16 mouse cellular contexts compared by ENCODE assay signal in genomic region chr4:151983043-151983442, GRCm38 (mm10). TPM values are rescaled to one million over a fixed set of nuclear protein-coding genes. Genes with fewer than 3 reads are reported as not detected.
A peak's percentile ranks its signal among the peaks of the same experiment; 100 is the strongest.
DNase-seq lines count a peak whose midpoint lies in the region; ATAC-seq and TF ChIP-seq lines count a peak whose summit lies in the region.
"Had no signal": no experiment of that assay in that cellular context is flagged by ENCODE, and none has a peak within 500 bp of the region (broad histone marks: within the 10 kb centered on the region; RNA-seq: fewer than 3 reads in every experiment).

No protein-coding gene starts in this region.

- H3K4me1 ChIP-seq in forebrain, embryonic 10.5 days, result peaks cover 41% of the 10 kb centered on the region
- peaks cover 16% of the 10 kb centered on the region for H3K4me1 ChIP-seq in forebrain, embryonic 15.5 days
- H3K4me1 ChIP-seq in heart, embryonic 15.5 days (replicated peaks), result peaks cover 34% of the 10 kb centered on the region
- peaks cover 42% of the 10 kb centered on the region for H3K4me1 ChIP-seq in limb, embryonic 10.5 days

- peaks cover 78% of the 10 kb centered on the region for H3K36me3 ChIP-seq in forebrain, embryonic 10.5 days (replicated peaks)
- H3K36me3 ChIP-seq in forebrain, embryonic 15.5 days, result peaks cover 22% of the 10 kb centered on the region
- H3K36me3 ChIP-seq in heart, embryonic 15.5 days, result peaks cover 15% of the 10 kb centered on the region
- peaks cover 35% of the 10 kb centered on the region for H3K36me3 ChIP-seq in C2C12 (ENCODE audit: control insufficient read depth, insufficient read depth)
- peaks cover 82% of the 10 kb centered on the region for H3K36me3 ChIP-seq in limb, embryonic 10.5 days

- no peak for ATAC-seq in forebrain, embryonic 15.5 days (replicated peaks)
- ATAC-seq in heart, embryonic 15.5 days (replicated peaks; ENCODE audit: insufficient number of reproducible peaks, insufficient read depth, low FRiP score, low read depth), result no peak
- ATAC-seq in megakaryocyte-erythroid progenitor cell, adult 5-6 weeks (replicated peaks; ENCODE audit: low FRiP score, low TSS enrichment, poor library complexity, severe bottlenecking), result no peak
- ATAC-seq: Patski had no signal

- H3K27me3 ChIP-seq in forebrain, embryonic 10.5 days (ENCODE audit: poor library complexity, severe bottlenecking), result no peaks in the 10 kb centered on the region
- no peaks in the 10 kb centered on the region for H3K27me3 ChIP-seq in forebrain, embryonic 15.5 days
- H3K27me3 ChIP-seq in heart, embryonic 15.5 days, result no peaks in the 10 kb centered on the region
- no peaks in the 10 kb centered on the region for H3K27me3 ChIP-seq in C2C12 (ENCODE audit: control insufficient read depth, insufficient read depth, insufficient read length)
- H3K27me3 ChIP-seq in limb, embryonic 10.5 days (ENCODE audit: low read depth, poor library complexity, severe bottlenecking), result no peaks in the 10 kb centered on the region
- H3K27me3 ChIP-seq: CH12.LX; neural tube, embryonic 13.5 days; Patski had no signal

- H3K79me3 ChIP-seq in C2C12 (ENCODE audit: low read depth), result no peaks in the 10 kb centered on the region

- no peak for DNase-seq in forebrain, embryonic 10.5 days (ENCODE audit: extremely low spot score, low spot score)
- DNase-seq in heart, postnatal 25 days (ENCODE audit: low spot score), result no peak
- DNase-seq in limb, embryonic 10.5 days (ENCODE audit: low spot score), result no peak
- no peak for DNase-seq in lung, postnatal 4 days
- DNase-seq: kidney, postnatal 14 days; layer of hippocampus, adult 9-11 months; lung, embryonic 14.5 days; right cerebral cortex, postnatal 4 days had no signal

- H3K27ac ChIP-seq in forebrain, embryonic 10.5 days, result peak overlapping the region; percentile 2; the same call in 1 of the 2 replicates
- no peak overlapping the region for H3K27ac ChIP-seq in forebrain, embryonic 15.5 days (replicated peaks)
- no peak overlapping the region for H3K27ac ChIP-seq in heart, embryonic 15.5 days
- peak overlapping the region; percentile 10; the same call in 1 of the 2 replicates for H3K27ac ChIP-seq in limb, embryonic 10.5 days
- H3K27ac ChIP-seq: hindbrain, postnatal 0 days; neural tube, embryonic 13.5 days had no signal

- no peak overlapping the region for H3K4me2 ChIP-seq in forebrain, embryonic 15.5 days (replicated peaks)
- 0 out of 2 replicates have a peak overlapping the region, but pooled peaks have one; percentile 6 for H3K4me2 ChIP-seq in heart, embryonic 15.5 days
- H3K4me2 ChIP-seq: lung, embryonic 14.5 days; neural tube, embryonic 13.5 days had no signal

- H3K79me2 ChIP-seq in C2C12 (ENCODE audit: control insufficient read depth, insufficient read depth), result peaks cover 17% of the 10 kb centered on the region

- 65% methylated on average over 17 of the region's 17 CpGs for WGBS in forebrain, embryonic 10.5 days
- WGBS in forebrain, embryonic 15.5 days, result 68% methylated on average over 17 of the region's 17 CpGs
- WGBS in heart, embryonic 15.5 days, result 57% methylated on average over 17 of the region's 17 CpGs
- WGBS in limb, embryonic 10.5 days, result 53% methylated on average over 17 of the region's 17 CpGs

- TF ChIP-seq CTCF in C2C12 (IDR thresholded peaks at IDR 0.05; ENCODE audit: control insufficient read depth, insufficient read depth, insufficient read length), result no peak

- no peak overlapping the region for H3K4me3 ChIP-seq in forebrain, embryonic 10.5 days
- H3K4me3 ChIP-seq in forebrain, embryonic 15.5 days, result no peak overlapping the region
- no peak overlapping the region for H3K4me3 ChIP-seq in heart, embryonic 15.5 days
- H3K4me3 ChIP-seq in C2C12 (ENCODE audit: insufficient read depth, poor library complexity, severe bottlenecking), result no peak overlapping the region
- H3K4me3 ChIP-seq in limb, embryonic 10.5 days, result no peak overlapping the region
- H3K4me3 ChIP-seq: neural tube, embryonic 13.5 days had no signal

- H3K9me3 ChIP-seq in forebrain, embryonic 10.5 days, result no peaks in the 10 kb centered on the region
- H3K9me3 ChIP-seq in forebrain, embryonic 15.5 days, result no peaks in the 10 kb centered on the region
- no peaks in the 10 kb centered on the region for H3K9me3 ChIP-seq in heart, embryonic 15.5 days (replicated peaks)
- H3K9me3 ChIP-seq in limb, embryonic 10.5 days (replicated peaks), result no peaks in the 10 kb centered on the region
- H3K9me3 ChIP-seq: neural tube, embryonic 13.5 days had no signal

- H3ac ChIP-seq in C2C12 (ENCODE audit: control insufficient read depth, insufficient read length, low read depth), result peak overlapping the region; percentile 51

- H3K9ac ChIP-seq in forebrain, embryonic 15.5 days (replicated peaks), result no peak overlapping the region
- H3K9ac ChIP-seq in heart, embryonic 15.5 days, result no peak overlapping the region
- H3K9ac ChIP-seq: lung, embryonic 14.5 days had no signal

- intact Hi-C loops in heart, postnatal 25 days (cut with DNase I), result no loop called here

TF ChIP-seq in C2C12, 6 proteins besides CTCF, POLR2A, EP300 and RAD21:
- TF ChIP-seq USF1 (IDR thresholded peaks at IDR 0.05; ENCODE audit: low read depth) (no peak), FOSL1 (IDR thresholded peaks at IDR 0.05; ENCODE audit: insufficient read depth, low read length, poor library complexity, severe bottlenecking) (no peak), MYOD1 (IDR thresholded peaks at IDR 0.05; ENCODE audit: control insufficient read depth, insufficient read length, low read depth) (no peak), CEBPB (IDR thresholded peaks at IDR 0.05; ENCODE audit: low read depth) (no peak), MYOG (IDR thresholded peaks at IDR 0.05; ENCODE audit: control insufficient read depth, extremely low read depth, insufficient read length) (no peak), MAX (IDR thresholded peaks at IDR 0.05) (no peak)

RNA-seq across cellular contexts. Expression of gene Thap3, which starts 5.8 kb away (rescaled TPM):
- polyA plus RNA-seq in forebrain, embryonic 10.5 days (2016; fragmentation: Nextera tagmentation; extraction: Ambion mirVana), result 34.9 and 35.7 TPM in 2 replicates
- polyA plus RNA-seq in forebrain, embryonic 15.5 days (2015; fragmentation: Nextera tagmentation; extraction: Ambion mirVana), result 41.4 and 41.6 TPM in 2 replicates
- 26.3 and 34.4 TPM in 2 replicates for polyA plus RNA-seq in heart, embryonic 15.5 days (2015; fragmentation: Nextera tagmentation; extraction: Ambion mirVana)
- total RNA-seq in heart, postnatal 25 days (2021), result 10 to 100 TPM; 11.5 TPM
- polyA plus RNA-seq in C2C12 (2012; fragmentation: generic; extraction: Trizol), result 32.8 TPM
- polyA plus RNA-seq in limb, embryonic 10.5 days (2016; fragmentation: Nextera tagmentation; extraction: Ambion mirVana), result 36.0 and 43.1 TPM in 2 replicates
- 2.1 and 7.3 TPM in 2 replicates for total RNA-seq in megakaryocyte-erythroid progenitor cell, adult 5-6 weeks (2014; fragmentation: Nextera tagmentation)
- total RNA-seq in megakaryocyte-erythroid progenitor cell, adult 5-6 weeks (2017), result 1.4 and 9.6 TPM in 2 replicates

RNA-seq across cellular contexts. Expression of gene Phf13, which starts 13.0 kb away (rescaled TPM):
- polyA plus RNA-seq in forebrain, embryonic 10.5 days (2016; fragmentation: Nextera tagmentation; extraction: Ambion mirVana), result 24.1 and 26.1 TPM in 2 replicates
- 19.5 and 21.8 TPM in 2 replicates for polyA plus RNA-seq in forebrain, embryonic 15.5 days (2015; fragmentation: Nextera tagmentation; extraction: Ambion mirVana)
- 15.2 and 20.7 TPM in 2 replicates for polyA plus RNA-seq in heart, embryonic 15.5 days (2015; fragmentation: Nextera tagmentation; extraction: Ambion mirVana)
- 1 to 10 TPM; 5.8 to 6.2 TPM for total RNA-seq in heart, postnatal 25 days (2021)
- 18.8 TPM for polyA plus RNA-seq in C2C12 (2012; fragmentation: generic; extraction: Trizol)
- polyA plus RNA-seq in limb, embryonic 10.5 days (2016; fragmentation: Nextera tagmentation; extraction: Ambion mirVana), result 26.9 and 33.4 TPM in 2 replicates
- 0.15 and 0.52 TPM in 2 replicates for total RNA-seq in megakaryocyte-erythroid progenitor cell, adult 5-6 weeks (2014; fragmentation: Nextera tagmentation)
- total RNA-seq in megakaryocyte-erythroid progenitor cell, adult 5-6 weeks (2017), result 0.09 and 1.5 TPM in 2 replicates

RNA-seq across cellular contexts. Expression of gene Klhl21, which starts 25.6 kb away (rescaled TPM):
- 8.1 and 8.3 TPM in 2 replicates for polyA plus RNA-seq in forebrain, embryonic 10.5 days (2016; fragmentation: Nextera tagmentation; extraction: Ambion mirVana)
- polyA plus RNA-seq in forebrain, embryonic 15.5 days (2015; fragmentation: Nextera tagmentation; extraction: Ambion mirVana), result 3.0 and 3.5 TPM in 2 replicates
- polyA plus RNA-seq in heart, embryonic 15.5 days (2015; fragmentation: Nextera tagmentation; extraction: Ambion mirVana), result 26.1 and 30.9 TPM in 2 replicates
- total RNA-seq in heart, postnatal 25 days (2021), result 10 to 100 TPM; 69.8 to 76.2 TPM
- polyA plus RNA-seq in C2C12 (2012; fragmentation: generic; extraction: Trizol), result 36.2 TPM
- polyA plus RNA-seq in limb, embryonic 10.5 days (2016; fragmentation: Nextera tagmentation; extraction: Ambion mirVana), result 9.7 and 10.6 TPM in 2 replicates
- 7.0 and 7.6 TPM in 2 replicates for total RNA-seq in megakaryocyte-erythroid progenitor cell, adult 5-6 weeks (2014; fragmentation: Nextera tagmentation)
- 5.1 and 8.3 TPM in 2 replicates for total RNA-seq in megakaryocyte-erythroid progenitor cell, adult 5-6 weeks (2017)

RNA-seq across cellular contexts. Expression of gene Zbtb48, which starts 44.4 kb away (rescaled TPM):
- polyA plus RNA-seq in forebrain, embryonic 10.5 days (2016; fragmentation: Nextera tagmentation; extraction: Ambion mirVana), result 24.1 and 24.4 TPM in 2 replicates
- polyA plus RNA-seq in forebrain, embryonic 15.5 days (2015; fragmentation: Nextera tagmentation; extraction: Ambion mirVana), result 18.0 and 21.5 TPM in 2 replicates
- 10.6 and 14.1 TPM in 2 replicates for polyA plus RNA-seq in heart, embryonic 15.5 days (2015; fragmentation: Nextera tagmentation; extraction: Ambion mirVana)
- total RNA-seq in heart, postnatal 25 days (2021), result 1 to 10 TPM; 3.5 to 5.0 TPM
- polyA plus RNA-seq in C2C12 (2012; fragmentation: generic; extraction: Trizol), result 8.6 TPM
- 24.5 and 26.5 TPM in 2 replicates for polyA plus RNA-seq in limb, embryonic 10.5 days (2016; fragmentation: Nextera tagmentation; extraction: Ambion mirVana)
- total RNA-seq in megakaryocyte-erythroid progenitor cell, adult 5-6 weeks (2014; fragmentation: Nextera tagmentation), result 6.6 and 27.2 TPM in 2 replicates
- total RNA-seq in megakaryocyte-erythroid progenitor cell, adult 5-6 weeks (2017), result 7.0 and 10.6 TPM in 2 replicates

RNA-seq across cellular contexts. Expression of gene Dnajc11, which starts 49.6 kb away (rescaled TPM):
- 113 and 114 TPM in 2 replicates for polyA plus RNA-seq in forebrain, embryonic 10.5 days (2016; fragmentation: Nextera tagmentation; extraction: Ambion mirVana)
- polyA plus RNA-seq in forebrain, embryonic 15.5 days (2015; fragmentation: Nextera tagmentation; extraction: Ambion mirVana), result 81.1 and 82.4 TPM in 2 replicates
- polyA plus RNA-seq in heart, embryonic 15.5 days (2015; fragmentation: Nextera tagmentation; extraction: Ambion mirVana), result 45.4 and 56.4 TPM in 2 replicates
- total RNA-seq in heart, postnatal 25 days (2021), result 10 to 100 TPM; 82.3 to 96.4 TPM
- polyA plus RNA-seq in C2C12 (2012; fragmentation: generic; extraction: Trizol), result 61.5 TPM
- 121 TPM in 2 replicates for polyA plus RNA-seq in limb, embryonic 10.5 days (2016; fragmentation: Nextera tagmentation; extraction: Ambion mirVana)
- total RNA-seq in megakaryocyte-erythroid progenitor cell, adult 5-6 weeks (2014; fragmentation: Nextera tagmentation), result 108 and 114 TPM in 2 replicates
- 85.8 and 110 TPM in 2 replicates for total RNA-seq in megakaryocyte-erythroid progenitor cell, adult 5-6 weeks (2017)

Comparison
In these comparisons a context has a peak if more than half of its experiments do, and no peak if none do; other contexts are left out.
1. H3K27ac ChIP-seq: peak in forebrain, embryonic 10.5 days (single experiment) and limb, embryonic 10.5 days (single experiment); none in forebrain, embryonic 15.5 days (single experiment) and heart, embryonic 15.5 days (single experiment).